Mouse (Mus musculus) WW6 (cell line): ENCODE measurements around the gene Sh3bp5l.
"Not testable (repeated sequence)": the region's sequence is repeated elsewhere in the genome, so short reads cannot be mapped to it uniquely, and the experiment has no call there.

Experiments used
- DNase-seq: peaks from one replicate; pipeline ENCODE4 v3.0.0-alpha.2; 2013; ENCODE audit warnings: low read depth, low spot score

Sh3bp5l gene

DNA sequence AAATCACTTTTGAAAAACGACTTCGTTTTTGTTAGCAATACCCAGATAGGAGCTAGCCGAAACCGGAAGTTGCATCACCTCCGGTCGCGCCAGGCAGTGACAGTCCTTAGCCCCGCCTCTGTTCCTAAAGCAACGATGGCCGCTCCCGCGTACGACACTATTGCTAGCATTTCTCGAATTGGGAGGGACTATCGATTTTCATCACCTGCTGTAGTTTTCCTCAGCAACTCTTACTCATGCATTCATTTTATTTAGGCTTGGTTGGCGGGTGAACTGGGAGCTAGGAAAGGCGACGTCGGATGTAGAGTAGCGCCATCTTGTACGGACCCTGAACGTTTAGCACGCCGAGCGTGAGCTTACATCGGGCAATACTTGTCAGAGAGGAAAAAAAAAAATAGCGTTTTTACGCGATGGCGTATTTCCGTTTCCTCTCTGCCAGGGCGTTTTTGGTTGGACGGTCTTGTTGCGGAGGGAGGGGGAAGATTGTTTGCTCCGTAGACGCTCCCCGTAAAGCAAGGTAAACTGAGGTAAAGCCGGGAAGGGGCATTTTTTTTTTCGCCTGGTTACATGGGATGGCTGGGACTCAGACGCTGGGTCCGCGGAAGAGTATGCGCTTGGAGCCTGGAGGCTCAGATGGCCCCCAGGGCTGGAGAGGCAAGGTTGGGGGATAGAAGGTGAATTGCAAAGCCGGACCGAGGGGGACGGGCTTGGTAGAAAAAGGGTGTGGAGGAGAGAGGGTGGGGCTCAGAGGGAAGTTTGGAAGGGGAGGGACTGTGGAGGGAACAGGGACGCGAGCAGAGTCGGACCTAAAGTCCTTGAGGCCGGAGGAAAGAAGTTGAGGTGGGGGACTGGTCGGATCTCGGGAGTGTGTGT lies at the start of gene Sh3bp5l, which contains the start of gene Zfp672:
Gene Sh3bp5l (plus strand): TSS at position 449 of the 873 bp plus-strand sequence.
Gene Zfp672 (minus strand): TSS at position 64 of the 873 bp plus-strand sequence.
- peak; percentile 91 for DNase-seq

DNA sequence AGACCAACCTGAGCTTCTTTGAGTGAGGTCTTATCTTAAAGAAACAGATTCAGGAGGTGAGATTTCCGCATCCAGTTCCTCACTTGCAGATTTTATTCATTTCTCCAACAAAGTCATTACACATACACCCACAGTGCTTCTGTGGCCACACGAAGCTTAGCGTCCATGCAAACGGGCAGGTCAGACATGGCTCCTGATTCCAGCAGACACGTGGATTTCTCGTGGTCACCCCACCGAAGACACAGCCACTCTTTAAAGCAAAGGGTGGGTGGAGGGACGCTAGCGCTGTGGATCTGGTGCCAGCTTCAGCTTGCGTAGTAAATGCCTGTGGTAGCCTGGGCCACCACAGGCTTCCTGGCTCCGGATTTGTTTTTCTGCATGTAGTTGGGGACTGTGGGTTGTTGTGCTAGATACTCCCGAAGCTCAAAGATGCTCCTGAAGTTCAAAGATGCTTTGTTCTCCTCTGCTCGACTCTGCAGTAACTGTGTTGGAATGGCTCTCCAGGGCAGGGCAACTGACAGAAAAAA lies 48.5 kb upstream of the Sh3bp5l start:
- DNase-seq: no peak

DNA sequence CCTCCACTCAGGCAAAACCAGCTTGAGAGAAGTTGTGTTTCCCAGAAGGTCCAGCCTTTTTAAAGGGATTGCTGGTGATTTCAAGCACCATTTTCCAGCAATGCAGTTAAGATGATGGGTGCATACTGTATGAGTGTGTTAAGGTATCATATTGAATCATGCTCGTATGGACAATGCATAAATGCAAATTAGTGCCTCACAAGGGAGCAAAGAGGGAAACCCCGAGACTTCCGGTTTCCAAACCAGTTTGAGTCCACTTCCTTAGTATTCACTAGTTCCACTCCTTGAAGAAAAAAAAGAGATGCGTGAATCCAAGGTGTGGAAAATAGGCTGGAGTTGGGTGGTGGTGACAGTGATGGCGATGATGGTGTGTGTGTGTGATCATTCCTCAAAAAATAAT lies 48.0 kb upstream of the Sh3bp5l start:
- DNase-seq: no peak

DNA sequence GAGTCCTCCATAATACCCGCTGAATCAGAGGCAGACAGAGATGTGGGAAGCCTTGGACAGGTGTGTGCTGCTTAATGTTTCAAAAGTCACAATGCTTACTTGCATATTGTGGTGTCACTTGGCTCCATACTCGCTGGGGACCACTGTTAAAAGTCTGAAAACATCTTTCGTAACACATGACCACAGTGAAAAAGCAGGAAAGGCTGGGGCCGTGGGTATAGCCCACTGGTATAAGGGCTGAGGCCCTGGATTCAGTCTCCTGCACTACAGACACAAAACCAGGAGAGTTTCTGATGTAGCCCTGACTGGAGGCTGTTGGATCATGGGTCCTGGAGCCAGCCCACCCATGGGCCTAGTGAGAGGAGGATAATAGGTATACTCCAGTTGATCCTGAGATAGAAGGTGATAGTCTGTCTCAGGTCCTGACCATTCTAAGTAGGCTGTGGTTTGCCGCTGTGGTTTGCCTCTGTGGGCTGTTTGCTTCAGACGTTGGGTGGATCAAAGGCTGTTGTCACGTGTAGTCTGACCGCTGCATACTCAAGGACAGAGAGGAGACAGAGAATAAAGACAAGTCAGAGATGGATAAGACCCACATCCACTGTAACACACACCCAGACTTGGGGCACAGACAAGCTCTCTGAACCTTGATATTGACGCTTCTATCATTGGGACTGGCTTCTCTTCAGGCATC lies 40.4 kb upstream of the Sh3bp5l start:
- DNase-seq: no peak

DNA sequence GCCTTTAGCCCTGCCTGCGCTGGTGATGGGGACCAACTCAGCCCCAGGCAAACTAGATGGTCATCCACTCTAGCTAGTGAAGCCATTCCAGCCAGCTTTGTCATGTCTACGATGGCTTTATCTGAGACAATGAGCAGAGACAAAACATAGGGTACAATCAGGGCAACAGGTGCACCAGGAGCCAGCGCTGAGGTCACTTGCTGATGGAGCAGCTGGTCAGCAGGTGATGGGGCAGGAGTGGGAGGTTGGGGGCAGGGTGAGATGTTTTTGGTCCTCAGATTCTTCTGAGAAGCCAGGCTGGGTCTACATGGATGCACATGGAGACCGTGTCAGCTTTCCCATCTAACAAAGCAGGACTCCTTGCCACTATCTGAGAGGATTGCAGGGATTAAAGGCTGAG lies 39.7 kb upstream of the Sh3bp5l start:
- DNase-seq: no peak

DNA sequence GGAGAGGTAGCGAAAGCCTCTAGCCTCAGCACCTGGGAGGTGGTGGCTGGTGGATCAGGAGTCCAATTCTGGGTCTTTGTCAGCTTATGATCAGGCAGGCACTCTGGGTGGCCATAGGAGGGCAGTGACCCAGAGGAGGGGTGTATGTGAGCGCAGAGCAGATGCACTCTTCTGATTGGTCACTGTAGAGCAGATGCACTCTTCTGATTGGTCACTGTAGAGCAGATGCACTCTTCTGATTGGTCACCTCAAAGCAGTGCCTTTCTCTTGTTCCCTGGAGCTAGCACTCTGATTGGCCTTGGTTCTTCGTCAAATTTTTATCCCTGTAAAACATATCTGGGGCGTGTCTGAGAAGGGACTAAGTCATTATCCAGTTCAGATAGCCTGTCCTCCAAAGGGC lies 37.7 kb upstream of the Sh3bp5l start:
- DNase-seq: no peak

DNA sequence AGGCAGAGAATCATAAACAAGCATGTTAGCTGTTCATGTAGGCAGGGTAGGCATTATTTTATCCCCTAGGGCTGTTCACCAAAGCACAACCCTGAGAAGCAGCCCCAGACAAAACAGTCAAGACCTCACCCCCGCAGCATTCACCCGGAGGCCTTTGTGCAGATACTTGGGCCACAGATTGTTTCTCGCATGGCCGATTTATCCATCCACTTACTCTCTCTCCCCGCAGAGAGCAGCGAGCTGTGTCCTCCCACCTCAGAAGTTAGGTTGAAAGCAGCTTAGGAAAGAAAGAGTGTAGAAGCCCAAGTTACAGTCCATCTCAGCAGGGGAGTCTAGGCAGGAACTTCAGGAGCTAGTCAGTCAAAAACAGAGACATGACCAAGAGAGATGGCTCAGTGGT lies 33.1 kb upstream of the Sh3bp5l start:
- DNase-seq: no peak

DNA sequence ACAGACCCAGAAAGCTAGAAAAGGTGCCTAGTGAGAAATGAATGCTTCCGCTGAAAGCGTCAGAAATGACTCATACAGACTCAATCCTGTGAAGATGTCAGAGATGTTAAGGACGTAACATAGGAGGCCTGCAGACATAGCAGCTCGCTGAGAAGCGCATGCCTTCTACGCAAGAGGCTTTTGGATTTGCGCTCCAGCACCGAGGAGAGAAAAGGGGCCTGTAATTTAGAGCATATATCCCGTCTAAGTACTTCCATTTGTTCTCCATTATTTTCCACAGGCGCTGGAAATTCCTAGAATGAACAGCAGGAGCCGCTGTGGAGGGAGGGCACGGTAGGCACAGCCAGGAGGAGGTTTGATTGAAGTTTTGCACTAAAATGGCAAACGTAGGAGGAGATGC lies 29.5 kb upstream of the Sh3bp5l start:
- DNase-seq: peak; percentile 75

DNA sequence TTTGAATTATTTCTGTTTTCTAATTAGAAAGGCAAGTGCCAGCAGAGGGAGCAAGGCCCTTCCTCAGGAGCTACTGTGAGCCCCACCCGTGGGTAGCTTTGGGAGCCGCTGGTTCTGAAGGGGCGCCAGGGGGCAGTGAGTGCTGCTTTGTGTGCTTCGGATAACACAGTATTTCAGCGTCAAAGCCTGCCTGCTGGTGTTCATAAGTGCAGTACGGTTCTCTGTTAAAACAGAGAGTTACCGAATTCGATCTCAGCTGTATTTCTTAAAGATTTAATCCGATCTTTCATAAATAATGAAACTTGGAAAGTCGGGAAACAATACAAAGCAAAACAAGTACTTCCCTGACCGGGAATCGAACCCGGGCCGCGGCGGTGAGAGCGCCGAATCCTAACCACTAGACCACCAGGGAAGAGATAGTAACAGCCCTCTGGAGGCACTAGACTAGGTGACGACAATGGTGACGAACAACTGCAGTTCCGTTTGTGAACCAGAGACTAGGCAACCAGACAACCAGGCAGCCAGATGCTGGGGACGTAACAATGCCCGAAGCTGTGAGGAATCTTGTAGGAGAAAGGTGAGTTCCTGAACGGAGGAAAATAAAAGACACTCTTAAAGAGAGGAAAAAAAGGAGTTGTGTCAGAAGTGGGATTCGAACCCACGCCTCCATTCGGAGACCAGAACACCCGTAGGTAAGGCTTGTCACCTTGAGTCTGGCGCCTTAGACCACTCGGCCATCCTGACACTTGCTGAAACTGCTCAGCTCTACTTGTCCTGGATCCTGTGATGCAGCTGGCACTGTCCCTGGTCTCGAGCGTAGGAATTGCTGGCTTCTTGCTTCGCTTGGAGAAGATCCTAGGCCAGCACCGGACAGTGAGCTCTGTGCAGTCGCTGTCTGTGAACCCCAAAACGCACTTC lies 28.4 kb upstream of the Sh3bp5l start:
- peak; percentile 98 for DNase-seq

DNA sequence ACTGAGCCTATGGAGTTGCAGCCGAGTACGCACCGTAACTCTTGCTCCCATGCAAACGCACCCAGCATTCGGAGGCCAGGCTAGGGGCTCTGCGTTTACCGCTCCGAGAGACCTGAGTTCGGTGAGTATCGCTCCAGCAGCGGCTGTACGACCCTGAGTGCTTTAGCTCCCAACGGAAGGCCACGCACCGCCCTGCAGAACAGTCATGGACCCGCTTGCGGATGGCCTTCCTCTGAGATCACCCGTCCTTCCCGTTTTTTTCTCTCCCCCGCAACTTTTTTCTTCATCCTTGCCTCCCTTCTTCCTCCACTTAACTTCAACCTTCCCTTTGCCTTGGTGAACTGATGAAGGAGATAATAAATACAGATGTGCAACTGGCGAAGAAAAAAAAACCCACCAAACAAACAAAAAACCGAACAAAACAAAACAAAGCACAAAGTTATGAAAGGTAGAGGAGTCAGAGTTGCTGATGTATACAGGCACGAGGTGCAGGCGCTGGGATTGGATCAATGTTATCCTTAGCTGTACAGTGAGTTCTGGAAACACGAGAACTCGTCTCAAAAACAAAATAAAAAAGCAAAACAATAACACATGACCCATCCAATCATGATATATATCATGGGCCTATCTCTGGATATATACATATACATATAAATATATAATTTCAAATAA lies 27.6 kb upstream of the Sh3bp5l start:
- no peak for DNase-seq

DNA sequence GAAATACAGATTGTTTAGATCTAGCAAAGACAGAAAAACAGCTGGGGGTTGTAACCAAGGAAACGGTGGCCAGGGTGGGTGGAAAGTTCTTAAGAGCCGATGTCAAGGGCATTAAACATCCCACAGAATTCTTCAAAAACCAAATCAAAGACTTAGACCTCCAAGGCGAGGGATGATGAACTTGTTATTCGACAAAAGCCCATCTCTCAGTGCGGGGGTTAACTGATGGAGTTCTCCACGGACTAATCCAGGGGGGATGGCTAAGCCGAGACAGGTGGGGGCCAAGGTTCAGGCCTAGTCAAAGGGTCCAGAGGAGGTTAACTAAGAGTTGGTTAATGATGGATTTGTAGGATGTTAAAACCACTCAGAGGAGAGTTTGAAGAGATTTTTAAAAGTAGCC lies 26.9 kb upstream of the Sh3bp5l start:
- no peak for DNase-seq

DNA sequence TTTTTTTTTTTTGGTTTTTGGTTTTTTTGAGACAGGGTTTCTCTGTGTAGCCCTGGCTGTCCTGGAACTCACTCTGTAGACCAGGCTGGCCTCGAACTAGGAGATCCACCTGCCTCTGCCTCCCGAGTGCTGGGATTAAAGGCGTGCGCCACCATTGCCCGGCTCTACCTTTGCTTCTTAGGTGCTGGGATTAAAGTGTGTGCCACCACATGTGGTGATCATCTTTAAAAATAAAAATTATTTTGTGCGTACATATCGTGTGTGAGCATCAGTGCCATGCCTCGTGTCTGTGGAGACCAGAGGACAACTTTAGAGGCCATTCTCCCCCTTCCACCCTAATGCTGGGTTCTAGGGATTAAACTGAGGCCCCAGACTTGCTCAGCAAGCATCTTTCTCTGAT lies 25.2 kb upstream of the Sh3bp5l start:
- DNase-seq: not testable (repeated sequence)

DNA sequence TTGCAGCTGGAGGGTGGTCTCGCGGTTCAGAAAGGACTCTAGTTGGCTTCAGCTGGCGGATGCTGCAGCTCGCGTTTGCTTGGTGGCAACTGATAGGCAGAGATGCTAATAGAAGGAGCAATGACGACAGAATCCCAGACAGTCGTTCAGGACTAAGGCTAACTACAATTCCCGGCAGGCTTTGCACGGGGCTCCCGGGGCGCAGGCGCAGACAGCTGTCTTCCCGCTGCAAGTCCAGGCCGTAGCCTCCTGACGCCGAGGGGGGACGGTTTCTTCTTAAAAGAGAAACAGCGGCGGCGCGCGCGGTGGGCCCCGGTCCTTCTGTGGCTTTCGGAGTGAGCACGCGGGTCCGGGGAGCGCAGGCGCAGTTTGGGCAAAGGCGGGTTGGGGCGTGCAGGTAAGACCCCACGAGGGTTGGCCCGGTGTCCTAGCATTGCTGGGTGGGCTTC lies 23.6 kb upstream of the Sh3bp5l start, which contains the start of gene Zfp692:
Gene Zfp692 (plus strand): TSS at position 210 of the 449 bp plus-strand sequence.
- DNase-seq: peak; percentile 94

DNA sequence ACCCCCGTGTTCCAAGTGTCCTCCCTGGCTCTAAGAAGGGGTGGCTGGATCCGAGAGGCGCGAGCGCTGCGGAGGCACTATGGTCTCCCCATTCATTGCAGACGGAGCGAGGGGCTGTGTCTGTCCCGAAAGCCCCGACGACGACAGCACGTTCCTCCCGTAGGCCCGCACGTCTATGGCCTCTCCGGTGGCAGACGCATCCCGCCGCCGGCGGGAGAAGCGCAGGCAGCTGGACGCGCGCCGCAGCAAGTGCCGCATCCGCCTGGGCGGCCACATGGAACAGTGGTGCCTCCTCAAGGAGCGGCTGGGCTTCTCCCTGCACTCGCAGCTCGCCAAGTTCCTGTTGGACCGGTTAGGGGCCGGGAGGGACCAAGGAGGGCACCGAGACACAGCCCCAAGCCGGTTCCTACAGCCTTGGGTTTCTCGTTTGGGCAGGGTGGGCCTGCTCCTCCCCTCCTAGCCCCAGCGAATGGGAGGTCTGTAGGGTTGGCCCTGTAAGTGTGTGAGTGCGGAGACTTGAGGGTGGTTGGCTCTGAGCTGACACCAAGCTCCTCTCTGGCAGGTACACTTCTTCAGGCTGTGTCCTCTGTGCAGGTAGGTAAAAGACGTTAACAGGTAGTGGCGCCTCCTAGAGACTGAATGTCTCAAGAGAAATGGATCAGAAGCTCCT lies 23.0 kb upstream of the Sh3bp5l start:
- peak; percentile 70 for DNase-seq

DNA sequence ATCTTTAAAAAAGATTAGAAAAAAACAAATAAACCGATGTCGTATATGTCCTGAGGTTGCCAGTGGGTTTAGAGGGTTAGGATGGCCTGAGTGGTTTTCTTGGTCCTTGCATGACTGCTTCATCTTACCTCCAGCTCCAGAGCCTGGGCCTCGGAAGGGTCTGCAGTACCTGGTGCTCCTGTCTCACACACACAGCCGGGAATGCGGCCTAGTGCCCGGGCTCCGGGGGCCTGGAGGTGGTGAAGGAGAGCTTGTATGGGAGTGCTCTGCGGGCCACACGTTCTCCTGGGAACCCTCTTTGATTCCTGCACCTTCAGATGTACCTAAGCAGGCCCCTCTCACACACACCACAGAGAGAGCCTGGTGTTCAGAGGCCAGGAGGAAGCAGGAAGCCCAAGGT lies 21.9 kb upstream of the Sh3bp5l start:
- no peak for DNase-seq

DNA sequence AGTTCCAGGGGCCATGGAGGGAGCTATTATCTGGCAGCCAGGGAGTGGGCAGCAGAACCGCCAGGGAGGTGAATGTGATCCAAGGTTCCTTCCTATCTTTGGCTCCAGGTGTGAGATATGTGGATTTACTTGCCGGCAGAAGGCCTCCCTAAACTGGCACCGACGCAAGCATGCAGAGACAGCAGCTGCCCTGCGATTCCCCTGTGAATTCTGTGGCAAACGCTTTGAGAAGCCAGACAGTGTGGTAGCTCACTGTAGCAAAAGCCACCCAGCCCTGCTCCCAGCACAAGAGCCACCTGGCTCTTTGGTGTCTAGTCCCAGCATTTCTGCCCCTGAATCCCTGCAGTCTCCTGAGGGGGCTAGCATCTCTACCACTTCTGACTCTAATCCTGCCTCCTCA lies 16.5 kb upstream of the Sh3bp5l start:
- no peak for DNase-seq

DNA sequence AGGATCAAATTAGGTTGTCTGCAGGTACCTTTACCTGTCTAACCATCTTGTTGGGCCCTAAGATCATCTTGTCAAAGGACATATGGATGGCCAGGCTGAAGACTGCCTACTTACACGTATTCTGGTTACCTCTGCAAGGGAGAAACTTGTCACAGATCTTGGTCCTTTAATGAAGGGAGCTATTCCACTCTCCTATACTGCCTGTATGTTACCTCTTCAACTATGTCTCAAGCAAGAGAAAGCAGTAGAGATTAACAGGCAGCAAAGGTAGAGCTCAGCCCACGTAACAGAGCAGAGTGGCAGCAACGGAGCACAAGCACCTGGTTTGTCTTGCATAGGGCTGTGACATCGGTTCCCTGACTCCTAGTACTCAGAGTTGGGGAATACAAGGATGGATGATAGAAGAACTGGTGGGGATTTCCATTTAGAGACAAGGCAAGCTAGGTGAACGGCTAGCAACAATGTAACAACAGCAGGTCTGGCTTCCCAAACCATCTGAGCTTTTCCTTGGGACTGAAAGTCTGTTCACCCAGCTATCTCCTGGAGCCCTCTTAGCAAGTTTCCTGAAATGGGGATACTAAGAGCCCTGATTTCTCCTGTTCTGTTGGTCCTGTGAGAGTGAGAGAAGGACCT lies 14.9 kb upstream of the Sh3bp5l start:
- no peak for DNase-seq

DNA sequence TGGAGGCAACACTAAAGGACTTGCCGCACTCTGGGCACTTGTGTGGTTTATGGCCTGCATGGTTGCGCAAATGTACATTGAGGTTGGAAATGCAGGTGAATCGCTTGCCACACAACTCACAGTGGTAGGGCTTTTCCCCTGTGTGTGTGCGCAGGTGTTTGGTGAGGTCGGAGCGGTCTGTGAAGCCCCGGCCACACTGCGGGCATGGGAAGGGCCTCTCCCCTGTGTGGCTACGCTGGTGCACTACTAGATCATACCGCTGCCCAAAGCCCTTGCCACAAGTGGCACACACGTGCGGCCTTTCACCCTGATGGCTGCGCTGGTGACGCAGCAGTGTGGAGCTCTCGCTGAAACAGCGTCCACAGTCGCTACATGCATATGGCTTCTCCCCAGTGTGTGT lies 14.2 kb upstream of the Sh3bp5l start:
- no peak for DNase-seq

DNA sequence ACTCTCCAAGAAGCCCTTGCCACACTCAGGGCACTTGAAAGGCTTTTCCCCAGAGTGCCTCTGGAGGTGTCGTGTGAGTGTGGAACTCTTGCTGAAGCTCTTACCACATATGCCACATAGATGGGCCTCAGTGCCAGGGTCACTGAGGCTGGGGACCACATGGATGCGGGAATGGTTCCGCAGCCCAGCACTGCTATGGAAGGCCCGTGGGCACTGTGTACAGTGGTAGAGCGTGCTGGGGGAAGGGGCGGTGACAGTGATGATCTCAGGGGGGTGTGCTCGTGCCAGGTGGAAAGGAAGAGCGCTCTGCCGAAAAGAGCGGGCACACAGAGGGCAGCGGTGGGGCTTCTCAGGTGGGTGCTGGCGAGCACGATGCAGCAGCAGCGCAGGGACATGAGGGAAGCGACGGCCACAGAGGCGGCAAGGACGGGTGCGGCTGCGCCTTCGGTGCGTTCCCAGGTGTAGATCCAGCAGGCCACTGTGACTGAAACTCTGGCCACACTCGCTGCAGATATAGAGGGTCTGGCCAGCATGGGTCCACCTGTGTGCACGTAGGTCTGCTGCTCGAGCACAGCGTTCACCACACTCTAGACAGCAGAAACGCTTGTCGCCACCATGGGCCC lies 13.6 kb upstream of the Sh3bp5l start:
- DNase-seq: no peak
